Mouse (Mus musculus): ENCODE results near the gene Tekt5.

Tekt5 gene

GRCm38 (mm10) chr16:10379531-10379930, 15.8 kb downstream of the Tekt5 start:
- no peak for DNase-seq (ENCODE audit: low read depth, low spot score)

- no peak for DNase-seq (ENCODE audit: low read depth, low spot score)
Observed at GRCm38 (mm10) chr16:10377286-10377685, 18.0 kb downstream of the Tekt5 start.

- no peak for DNase-seq (ENCODE audit: low read depth, low spot score)
Observed at GRCm38 (mm10) chr16:10374254-10375011, 20.9 kb downstream of the Tekt5 start.

- DNase-seq (ENCODE audit: low read depth, low spot score) = no peak
Observed at GRCm38 (mm10) chr16:10372372-10372771, 22.9 kb downstream of the Tekt5 start.

- DNase-seq (ENCODE audit: low read depth, low spot score) = no peak
Observed at GRCm38 (mm10) chr16:10369996-10370395, 25.3 kb downstream of the Tekt5 start.

- DNase-seq (ENCODE audit: low read depth, low spot score) = no peak
Observed at GRCm38 (mm10) chr16:10369468-10369934, 25.8 kb downstream of the Tekt5 start.

GRCm38 (mm10) chr16:10366240-10367217, 28.8 kb downstream of the Tekt5 start:
- no peak for DNase-seq (ENCODE audit: low read depth, low spot score)

GRCm38 (mm10) chr16:10365796-10366195, 29.5 kb downstream of the Tekt5 start:
- no peak for DNase-seq (ENCODE audit: low read depth, low spot score)

GRCm38 (mm10) chr16:10363061-10363460, 32.2 kb downstream of the Tekt5 start:
- no peak for DNase-seq (ENCODE audit: low read depth, low spot score)

GRCm38 (mm10) chr16:10359241-10359640, 36.0 kb downstream of the Tekt5 start:
- DNase-seq (ENCODE audit: low read depth, low spot score) = no peak

GRCm38 (mm10) chr16:10358010-10358934, 37.0 kb downstream of the Tekt5 start:
- DNase-seq (ENCODE audit: low read depth, low spot score) = peak; percentile 30

- no peak for DNase-seq (ENCODE audit: low read depth, low spot score)
Observed at GRCm38 (mm10) chr16:10355004-10355403, 40.3 kb downstream of the Tekt5 start.

GRCm38 (mm10) chr16:10351050-10351636, 44.1 kb downstream of the Tekt5 start:
- no peak for DNase-seq (ENCODE audit: low read depth, low spot score)

GRCm38 (mm10) chr16:10349876-10350275, 45.4 kb downstream of the Tekt5 start:
- no peak for DNase-seq (ENCODE audit: low read depth, low spot score)

GRCm38 (mm10) chr16:10349436-10349835, 45.9 kb downstream of the Tekt5 start:
- no peak for DNase-seq (ENCODE audit: low read depth, low spot score)

- DNase-seq (ENCODE audit: low read depth, low spot score) = no peak
Observed at GRCm38 (mm10) chr16:10347551-10347950, 47.7 kb downstream of the Tekt5 start.

GRCm38 (mm10) chr16:10341110-10341509, 54.2 kb downstream of the Tekt5 start:
- no peak for DNase-seq (ENCODE audit: low read depth, low spot score)

- DNase-seq (ENCODE audit: low read depth, low spot score) = no peak
Observed at GRCm38 (mm10) chr16:10339930-10340329, 55.4 kb downstream of the Tekt5 start.

- no peak for DNase-seq (ENCODE audit: low read depth, low spot score)
Observed at GRCm38 (mm10) chr16:10338601-10339000, 56.7 kb downstream of the Tekt5 start.

- no peak for DNase-seq (ENCODE audit: low read depth, low spot score)
Observed at GRCm38 (mm10) chr16:10337422-10338197, 57.7 kb downstream of the Tekt5 start.
